Mouse (Mus musculus) mouse embryonic stem cell (cell line): ENCODE results near the gene Lhpp.

Source experiments
- in situ Hi-C, 2 experiments: fragments of 300-500 bp; cut with MboI; formaldehyde crosslinking; loops; 1 replicate in 1 of 2; 3 replicates in 1 of 2; pipeline ENCODE4 v1.14.3; 2019 to 2020; ENCODE audit warnings: low sequenced_read_pairs in 2 of 2, low pct_unique_long_range_greater_than_20kb in 1 of 2, mixed read lengths in 1 of 2; ENCODE audit not compliant: unreplicated experiment in 1 of 2

Lhpp gene

GRCm38 (mm10) chr7:132719570-132719969 lies 109.1 kb downstream of the Lhpp start:
- in situ Hi-C loops = no loop called here

DNA sequence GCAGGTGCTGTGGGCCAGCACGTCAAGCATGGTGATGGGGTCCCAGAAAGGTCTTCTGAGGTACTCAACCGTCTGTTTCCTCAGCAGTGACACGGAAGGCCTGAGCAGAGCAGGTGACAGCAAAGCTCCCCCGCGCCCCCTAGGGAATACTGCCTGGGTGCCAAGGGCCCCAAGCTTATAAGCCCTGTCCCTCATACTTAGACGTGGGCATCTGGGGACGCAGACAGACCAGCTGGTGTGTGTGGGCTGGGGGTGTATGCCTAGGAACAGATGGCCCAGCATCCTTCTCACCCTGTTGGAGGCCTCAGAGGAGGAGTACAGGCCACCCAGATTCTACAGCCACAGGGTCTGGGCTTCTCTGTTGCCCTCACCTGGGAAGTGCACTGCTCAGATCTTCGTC lies 110.1 kb downstream of the Lhpp start:
- in situ Hi-C loops = no loop called here

GRCm38 (mm10) chr7:132722401-132723370 lies 112.2 kb downstream of the Lhpp start:
- in situ Hi-C loops = no loop called here

DNA sequence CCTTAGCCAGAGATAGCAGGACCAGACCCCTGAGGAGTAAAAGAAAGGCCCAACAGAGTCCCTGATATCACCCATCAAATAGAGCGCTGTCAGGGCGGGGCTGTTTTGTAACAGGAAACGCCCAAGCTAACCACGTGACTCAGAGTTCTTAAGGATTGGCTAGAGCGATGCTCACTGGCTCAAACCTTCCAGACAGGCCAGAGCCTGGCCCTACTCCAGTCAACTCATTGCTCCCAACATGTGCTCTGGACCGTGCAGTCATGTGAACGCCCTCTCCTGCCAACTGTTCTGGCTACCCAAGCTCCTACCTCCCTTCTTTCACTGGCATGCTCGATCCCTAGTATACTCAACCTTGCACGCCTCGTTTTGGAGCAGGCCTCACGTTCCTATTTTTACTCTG lies 113.5 kb downstream of the Lhpp start:
- in situ Hi-C loops = no loop called here

- in situ Hi-C loops = no loop called here
These were observed 114.1 kb downstream of the Lhpp start for GRCm38 (mm10) chr7:132724501-132725062.

- in situ Hi-C loops = no loop called here
These were observed 115.8 kb downstream of the Lhpp start for GRCm38 (mm10) chr7:132726106-132726861.

DNA sequence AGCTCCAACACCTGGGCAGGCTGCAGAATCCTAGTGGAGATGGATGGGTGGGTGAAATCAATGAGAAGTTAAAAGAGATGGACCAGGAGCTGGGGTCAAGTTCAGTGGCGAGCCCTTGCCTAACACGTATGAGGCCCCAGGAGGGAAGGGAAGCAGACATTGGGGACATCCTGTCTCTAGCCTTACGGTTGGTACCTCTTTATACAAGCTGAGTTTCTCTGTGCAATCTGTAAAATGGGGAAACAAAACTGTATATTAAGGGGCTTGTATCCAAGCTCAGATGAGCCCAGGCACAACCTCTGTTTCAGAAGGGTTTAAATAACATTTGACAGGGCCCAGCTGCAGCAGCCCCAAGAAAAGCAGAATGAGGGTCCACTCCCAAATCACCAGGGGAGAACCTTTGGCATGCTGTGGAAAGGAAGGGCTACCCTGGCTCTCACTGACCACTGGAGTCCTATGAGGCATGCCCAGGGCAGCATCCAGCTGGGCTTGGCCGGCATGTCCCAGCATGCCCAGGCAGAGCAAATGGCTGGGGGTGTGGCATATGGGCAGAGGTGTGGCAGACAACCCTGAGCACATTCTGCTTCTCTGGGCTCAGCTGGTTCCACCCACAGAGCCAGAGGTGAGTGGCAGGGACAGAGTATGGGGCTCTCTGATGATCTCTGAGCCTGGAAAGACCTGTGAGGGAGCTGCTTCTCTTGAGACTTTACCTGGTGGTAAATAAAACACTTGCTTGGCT lies 118.8 kb downstream of the Lhpp start:
- in situ Hi-C loops = no loop called here

DNA sequence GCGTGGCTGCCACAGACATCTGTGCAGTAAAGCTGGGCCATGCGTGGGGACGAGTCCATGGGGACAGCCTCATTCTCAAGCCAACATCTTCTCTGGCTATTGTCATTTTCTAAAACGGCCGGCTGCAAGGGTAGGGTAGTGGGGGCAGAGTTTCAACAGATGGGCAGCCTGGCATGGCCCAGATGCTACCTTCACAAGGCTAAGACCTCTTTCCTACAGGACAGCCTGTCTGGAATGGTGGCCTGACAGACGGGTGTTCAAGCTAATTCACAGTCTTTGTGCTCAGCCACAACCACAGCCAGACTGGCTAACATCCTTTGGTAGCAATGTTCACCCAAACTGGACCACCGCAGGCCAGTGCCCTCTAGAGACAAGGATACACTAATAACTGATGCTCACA lies 120.1 kb downstream of the Lhpp start:
- in situ Hi-C loops = no loop called here

DNA sequence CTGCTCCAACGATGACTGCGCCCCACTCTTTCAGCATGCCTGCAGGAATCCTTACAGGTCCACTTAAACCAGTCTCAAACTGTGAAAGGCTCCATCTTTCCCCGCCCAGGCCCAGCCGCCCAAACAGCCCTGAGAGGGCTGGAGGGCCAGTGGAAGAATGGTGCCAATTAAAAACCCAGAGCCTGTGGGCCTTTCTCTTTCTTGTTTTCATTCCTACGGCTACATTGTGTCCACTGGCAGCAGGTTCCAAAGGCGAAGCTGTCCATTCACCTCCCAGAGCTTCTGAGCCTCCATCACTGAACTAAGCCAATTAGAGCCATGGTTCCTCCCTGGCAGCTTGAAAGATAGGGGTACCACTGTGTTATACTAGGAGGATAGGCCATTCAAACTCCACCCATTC lies 121.1 kb downstream of the Lhpp start:
- in situ Hi-C loops = no loop called here

- in situ Hi-C loops = no loop called here
These were observed 121.8 kb downstream of the Lhpp start for GRCm38 (mm10) chr7:132732136-132732789.

DNA sequence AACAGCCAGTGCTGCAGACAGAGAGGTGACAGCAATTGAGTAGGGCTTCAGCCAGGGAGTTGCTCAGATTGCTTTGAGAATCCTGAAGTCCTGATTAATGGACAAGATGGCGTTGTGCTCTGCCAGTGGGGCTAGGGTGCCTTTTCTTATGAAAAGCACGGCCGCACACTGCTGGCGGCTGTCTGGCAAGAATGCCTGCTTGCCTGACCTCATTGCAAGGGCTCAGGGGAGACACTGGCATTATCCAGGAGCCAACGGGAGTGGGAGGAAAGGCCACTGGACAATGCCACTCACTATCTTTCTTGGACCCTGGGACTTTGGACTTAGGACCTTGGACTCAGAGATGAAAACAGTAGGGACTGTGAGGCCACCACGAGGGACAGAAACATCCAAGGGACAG lies 123.1 kb downstream of the Lhpp start:
- in situ Hi-C loops = no loop called here

DNA sequence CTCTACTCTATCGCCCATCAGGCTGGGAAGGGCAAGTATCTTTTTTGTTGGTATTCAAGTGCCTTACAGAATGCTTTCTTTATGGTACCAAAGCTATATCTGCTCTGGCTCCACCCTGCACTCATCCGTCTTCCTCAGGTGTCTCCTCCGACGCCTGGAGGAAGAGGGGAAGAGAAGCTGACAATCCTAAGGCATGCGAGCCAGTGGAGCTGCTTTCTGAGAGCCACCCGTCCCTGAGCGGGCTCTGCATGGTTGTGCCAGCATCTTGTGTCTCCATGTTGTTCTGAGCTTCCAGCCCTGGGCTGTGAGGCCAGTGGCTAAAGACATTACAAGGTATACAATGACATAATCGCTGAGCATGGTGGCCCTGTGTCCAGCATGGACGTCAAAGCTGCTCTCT lies 123.8 kb downstream of the Lhpp start:
- in situ Hi-C loops = no loop called here

DNA sequence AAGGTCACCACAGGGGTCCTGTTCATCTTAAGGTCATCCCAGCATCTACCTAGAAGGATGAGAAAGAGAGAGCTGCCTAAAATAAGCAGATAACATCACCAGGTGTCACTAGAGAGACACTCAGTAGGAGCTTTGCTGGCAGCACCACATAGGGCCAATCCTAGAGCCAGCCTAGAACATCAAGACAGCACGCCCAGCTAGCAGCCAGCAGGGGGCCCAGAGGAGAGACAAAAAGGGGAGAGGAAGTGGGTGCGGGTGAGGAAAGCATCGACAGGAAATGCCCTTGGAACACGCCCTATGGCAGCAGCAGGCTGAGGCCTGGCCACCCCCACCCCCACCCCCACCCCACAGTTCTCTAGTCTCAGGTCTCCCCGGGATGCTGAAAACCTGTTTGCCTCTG lies 124.7 kb downstream of the Lhpp start:
- in situ Hi-C loops = no loop called here

- in situ Hi-C loops = no loop called here
These were observed 125.8 kb downstream of the Lhpp start for GRCm38 (mm10) chr7:132736099-132736862.

DNA sequence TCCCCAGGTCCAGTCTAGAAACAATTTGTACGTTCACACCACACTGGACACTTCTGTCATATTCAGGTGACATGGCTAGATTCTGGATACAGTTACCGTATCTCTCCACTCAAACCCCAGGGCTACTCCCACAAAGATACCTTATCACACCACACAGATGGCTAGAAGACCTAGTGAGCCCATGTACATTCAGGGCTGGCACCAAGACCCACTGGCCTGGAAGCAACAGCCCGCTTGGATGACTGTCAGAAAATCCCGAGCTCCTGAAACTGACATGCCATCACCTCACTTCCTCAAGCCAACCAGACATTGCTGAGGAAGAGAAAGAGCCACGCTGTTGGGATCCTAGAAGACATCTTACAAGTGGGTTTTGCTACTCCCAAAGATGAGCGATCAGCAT lies 128.4 kb downstream of the Lhpp start:
- in situ Hi-C loops = no loop called here

DNA sequence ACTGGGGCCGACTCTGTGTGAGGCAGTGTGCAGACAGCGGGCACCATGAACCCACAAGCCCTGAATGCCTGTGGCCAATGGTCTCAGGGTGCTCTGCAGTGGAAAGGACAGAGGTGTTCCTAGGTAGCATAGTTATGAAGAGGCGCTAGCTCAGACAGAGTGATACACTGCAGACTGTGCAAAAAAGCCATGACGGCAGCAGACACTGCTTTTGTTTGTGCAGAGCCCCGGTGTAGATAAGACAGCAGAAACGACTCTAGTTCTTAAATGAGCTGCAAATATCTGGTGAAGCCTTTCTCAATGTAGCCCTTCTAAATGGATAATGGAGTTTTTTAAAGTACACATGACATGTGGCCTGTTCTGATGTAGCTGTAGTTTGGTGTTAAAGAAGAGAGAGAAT lies 129.4 kb downstream of the Lhpp start:
- in situ Hi-C loops = no loop called here

GRCm38 (mm10) chr7:132742912-132743311 lies 132.5 kb downstream of the Lhpp start:
- in situ Hi-C loops = no loop called here
